Mouse (Mus musculus): ENCODE data around the gene Zfp1. TPM values are rescaled to one million over a fixed set of nuclear protein-coding genes. Genes with fewer than 3 reads are reported as not detected.

The Zfp1 gene
- polyA plus RNA-seq, 1 experiment from 2014 or later, result 22.0 TPM

DNA sequence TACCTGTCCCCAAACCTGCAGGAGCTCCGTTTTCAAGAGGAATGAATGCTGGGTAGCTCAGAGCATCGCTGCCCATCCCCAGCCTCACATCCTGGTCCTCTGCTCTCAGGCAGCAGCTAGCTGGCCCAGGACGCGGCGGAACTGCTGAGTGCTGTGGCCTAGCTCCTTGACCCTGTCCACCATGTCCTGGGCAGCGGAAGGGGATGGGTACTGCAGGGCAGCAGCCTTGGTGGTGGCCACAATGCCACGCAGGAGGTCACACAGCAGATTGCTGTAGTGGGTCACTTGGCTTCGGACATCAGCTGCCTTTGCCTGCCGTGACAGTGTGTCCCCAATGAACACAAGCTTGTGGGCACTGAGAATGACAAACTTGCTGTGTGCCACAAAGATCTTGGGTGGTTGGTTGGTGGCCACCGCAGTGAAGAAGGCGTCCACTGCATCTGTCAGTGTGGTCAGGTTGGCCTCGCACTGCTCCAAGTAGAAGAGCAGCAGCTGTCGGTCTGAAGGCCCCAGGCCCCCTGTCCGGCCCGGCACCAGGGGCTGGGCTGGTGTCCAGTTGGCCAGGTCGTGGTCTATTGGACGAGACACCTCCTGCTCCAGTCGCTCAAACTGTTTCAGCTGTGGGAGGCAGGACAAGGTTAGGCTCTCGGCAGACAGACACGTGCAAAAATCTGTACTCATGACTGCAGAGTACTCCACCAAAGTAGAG lies 67.7 kb downstream of the Zfp1 start:
- no peak for DNase-seq
- TF ChIP-seq CTCF (IDR thresholded peaks at IDR 0.05; ENCODE audit: low read depth), result no peak
- ATAC-seq (ENCODE audit: insufficient read depth), result no peak
- 90% methylated on average over 20 of the region's 20 CpGs for WGBS
- Histone ChIP-seq H3K9me3 (ENCODE audit: low read depth, low read length) (no peaks in the 10 kb centered on the region), H3K27ac (ENCODE audit: low read depth) (no peak overlapping the region), H3K4me2 (no peak overlapping the region), H3K27me3 (ENCODE audit: insufficient read depth, low read length) (no peaks in the 10 kb centered on the region), H3K4me1 (ENCODE audit: insufficient read depth) (no peaks in the 10 kb centered on the region), H3K36me3 (ENCODE audit: insufficient read depth) (peaks cover 76% of the 10 kb centered on the region), H3K9ac (no peak overlapping the region), H3K4me3 (ENCODE audit: low read depth, low read length) (no peak overlapping the region)

DNA sequence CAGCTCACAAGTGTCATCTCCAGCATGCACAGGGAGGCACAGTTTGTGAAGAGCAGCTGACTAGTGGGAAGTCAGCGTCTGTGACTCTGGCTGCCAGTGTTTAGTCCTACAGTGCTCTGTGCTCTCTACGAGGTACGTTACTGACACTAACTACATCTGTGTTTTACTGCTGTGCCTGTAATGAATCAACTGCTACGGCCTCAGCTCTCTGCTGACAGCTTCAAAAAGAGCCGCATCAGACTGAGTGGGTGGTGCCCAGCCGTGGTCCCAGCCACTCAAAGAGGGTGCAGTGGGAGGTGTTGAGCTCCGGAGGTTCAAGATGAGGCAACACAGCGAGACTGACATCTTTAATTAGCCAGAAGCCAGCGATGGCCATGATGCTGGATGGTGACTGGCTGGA lies 68.9 kb downstream of the Zfp1 start:
- DNase-seq (no peak), ATAC-seq (ENCODE audit: insufficient read depth) (no peak)
- Histone ChIP-seq H3K9me3 (ENCODE audit: low read depth, low read length) (no peaks in the 10 kb centered on the region), H3K4me1 (ENCODE audit: insufficient read depth) (peaks cover 5% of the 10 kb centered on the region), H3K4me2 (no peak overlapping the region), H3K27me3 (ENCODE audit: insufficient read depth, low read length) (no peaks in the 10 kb centered on the region), H3K36me3 (ENCODE audit: insufficient read depth) (peaks cover 81% of the 10 kb centered on the region), H3K27ac (ENCODE audit: low read depth) (no peak overlapping the region), H3K9ac (no peak overlapping the region), H3K4me3 (ENCODE audit: low read depth, low read length) (no peak overlapping the region)
- no peak for TF ChIP-seq CTCF (IDR thresholded peaks at IDR 0.05; ENCODE audit: low read depth)
- WGBS, result 66% methylated on average over 9 of the region's 9 CpGs

DNA sequence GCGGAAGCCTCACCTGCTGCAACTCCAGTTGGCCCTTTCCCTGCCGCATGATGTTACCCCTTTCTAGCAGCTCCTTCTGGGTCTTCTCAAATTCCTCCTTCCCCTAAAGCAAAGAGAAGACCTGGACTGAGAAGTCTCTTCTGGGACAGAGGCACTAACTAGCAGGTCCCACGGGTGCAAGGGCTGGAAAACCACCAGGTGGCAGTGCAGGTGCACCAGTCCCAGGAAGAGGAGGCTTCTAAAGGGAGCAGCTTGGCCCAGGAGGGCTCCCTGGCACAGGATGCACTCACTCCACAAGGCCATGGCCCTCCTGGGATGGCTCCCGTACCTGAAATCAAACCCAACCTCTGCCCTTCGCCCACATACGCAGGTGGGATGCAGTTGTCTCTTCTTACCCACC lies 69.4 kb downstream of the Zfp1 start:
- Histone ChIP-seq H3K36me3 (ENCODE audit: insufficient read depth) (peaks cover 85% of the 10 kb centered on the region), H3K27me3 (ENCODE audit: insufficient read depth, low read length) (no peaks in the 10 kb centered on the region), H3K27ac (ENCODE audit: low read depth) (no peak overlapping the region)

DNA sequence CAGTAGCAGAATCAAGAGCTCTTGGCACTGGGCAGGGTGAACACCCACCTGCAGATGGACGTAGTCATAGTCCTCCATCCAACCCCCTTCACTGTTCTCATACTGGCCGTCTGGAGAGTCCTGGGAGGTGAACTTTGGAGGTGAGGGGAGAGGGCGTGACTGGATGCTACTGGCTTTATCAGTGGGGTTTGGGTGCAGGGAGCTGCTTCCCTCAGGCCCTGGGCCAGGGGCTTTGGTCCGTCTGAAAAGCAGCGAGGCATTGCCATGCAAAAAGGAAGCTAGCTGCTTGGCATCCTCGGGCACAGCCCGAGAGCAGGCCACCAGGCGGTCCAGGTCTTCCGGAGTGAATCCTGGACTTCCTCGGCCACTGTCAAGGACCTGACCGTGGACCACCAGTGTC lies 70.1 kb downstream of the Zfp1 start:
- no peak overlapping the region for H3K27ac ChIP-seq (ENCODE audit: low read depth)
- DNase-seq (no peak), ATAC-seq (ENCODE audit: insufficient read depth) (no peak)
- H3K36me3 ChIP-seq (ENCODE audit: insufficient read depth), result peaks cover 90% of the 10 kb centered on the region
- H3K4me2 ChIP-seq, result no peak overlapping the region
- H3K4me1 ChIP-seq (ENCODE audit: insufficient read depth), result peaks cover 16% of the 10 kb centered on the region
- no peaks in the 10 kb centered on the region for H3K27me3 ChIP-seq (ENCODE audit: insufficient read depth, low read length)
- no peaks in the 10 kb centered on the region for H3K9me3 ChIP-seq (ENCODE audit: low read depth, low read length)
- no peak overlapping the region for H3K9ac ChIP-seq
- WGBS, result 90% methylated on average over 11 of the region's 11 CpGs
- H3K4me3 ChIP-seq (ENCODE audit: low read depth, low read length), result no peak overlapping the region
- no peak for TF ChIP-seq CTCF (IDR thresholded peaks at IDR 0.05; ENCODE audit: low read depth)

More for the DNA sequence above, 69.4 kb downstream of the Zfp1 start:
- DNase-seq, result peak; percentile 77
- TF ChIP-seq CTCF (IDR thresholded peaks at IDR 0.05; ENCODE audit: low read depth), result peak; percentile 79
- H3K9ac ChIP-seq, result no peak overlapping the region
- H3K4me2 ChIP-seq, result no peak overlapping the region
- H3K9me3 ChIP-seq (ENCODE audit: low read depth, low read length), result no peaks in the 10 kb centered on the region
- peaks cover 10% of the 10 kb centered on the region for H3K4me1 ChIP-seq (ENCODE audit: insufficient read depth)
- 77% methylated on average over 6 of the region's 6 CpGs for WGBS
- ATAC-seq (ENCODE audit: insufficient read depth), result no peak
- H3K4me3 ChIP-seq (ENCODE audit: low read depth, low read length), result no peak overlapping the region

DNA sequence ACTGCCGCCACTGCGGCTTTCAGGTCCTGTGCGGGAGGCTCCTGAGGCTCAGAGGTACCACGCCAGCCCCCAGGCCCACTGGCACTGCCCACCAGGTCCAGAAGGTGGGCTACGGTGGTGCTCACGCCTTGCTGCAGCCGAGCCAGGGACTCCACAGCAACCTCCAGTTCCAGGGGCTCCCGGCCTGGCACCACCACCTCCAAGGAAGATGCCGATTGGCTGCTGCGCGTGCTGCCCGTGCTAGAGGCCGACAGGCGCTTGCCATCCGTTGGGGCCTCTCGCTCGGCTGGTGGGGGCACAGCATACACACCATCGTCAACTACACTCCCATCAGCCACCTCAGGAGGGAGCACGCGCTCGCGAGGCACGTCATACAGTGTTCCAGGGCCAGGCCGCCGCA lies 70.6 kb downstream of the Zfp1 start:
- WGBS, result 92% methylated on average over 25 of the region's 25 CpGs
- Histone ChIP-seq H3K4me1 (ENCODE audit: insufficient read depth) (peaks cover 16% of the 10 kb centered on the region), H3K36me3 (ENCODE audit: insufficient read depth) (peaks cover 86% of the 10 kb centered on the region)

DNA sequence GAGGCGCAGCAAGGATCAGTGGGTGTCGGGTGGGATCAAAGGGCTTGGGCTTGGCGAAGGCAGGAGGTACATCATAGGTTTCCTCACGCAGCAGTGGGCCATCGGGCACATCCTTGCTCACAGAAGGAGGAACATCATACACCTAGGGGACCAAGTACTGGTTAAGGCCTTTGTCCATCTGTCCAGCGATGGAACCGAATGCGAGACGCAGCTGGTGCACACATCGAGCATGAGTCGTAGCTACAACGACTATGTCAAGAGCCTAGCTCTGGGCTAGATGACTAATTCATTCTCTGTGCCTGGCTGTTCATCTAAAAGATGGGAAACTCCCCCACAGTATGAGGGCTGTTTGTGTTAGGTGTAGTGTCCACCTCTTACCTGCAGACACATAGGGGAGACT lies 71.1 kb downstream of the Zfp1 start:
- Histone ChIP-seq H3K4me3 (ENCODE audit: low read depth, low read length) (no peak overlapping the region), H3K9me3 (ENCODE audit: low read depth, low read length) (no peaks in the 10 kb centered on the region), H3K9ac (no peak overlapping the region), H3K36me3 (ENCODE audit: insufficient read depth) (peaks cover 82% of the 10 kb centered on the region), H3K4me1 (ENCODE audit: insufficient read depth) (peaks cover 19% of the 10 kb centered on the region), H3K27me3 (ENCODE audit: insufficient read depth, low read length) (no peaks in the 10 kb centered on the region), H3K4me2 (no peak overlapping the region), H3K27ac (ENCODE audit: low read depth) (no peak overlapping the region)
- DNase-seq, result no peak
- WGBS, result 88% methylated on average over 12 of the region's 12 CpGs
- TF ChIP-seq CTCF (IDR thresholded peaks at IDR 0.05; ENCODE audit: low read depth), result no peak
- no peak for ATAC-seq (ENCODE audit: insufficient read depth)

More for the DNA sequence above, 70.6 kb downstream of the Zfp1 start:
- H3K27ac ChIP-seq (ENCODE audit: low read depth), result no peak overlapping the region
- H3K4me3 ChIP-seq (ENCODE audit: low read depth, low read length), result no peak overlapping the region
- peak; percentile 19; the same call in 1 of the 2 replicates for TF ChIP-seq CTCF (IDR thresholded peaks at IDR 0.05; ENCODE audit: low read depth)
- no peak overlapping the region for H3K9ac ChIP-seq
- H3K4me2 ChIP-seq, result no peak overlapping the region
- H3K9me3 ChIP-seq (ENCODE audit: low read depth, low read length), result no peaks in the 10 kb centered on the region
- DNase-seq (no peak), ATAC-seq (ENCODE audit: insufficient read depth) (no peak)
- H3K27me3 ChIP-seq (ENCODE audit: insufficient read depth, low read length), result no peaks in the 10 kb centered on the region

DNA sequence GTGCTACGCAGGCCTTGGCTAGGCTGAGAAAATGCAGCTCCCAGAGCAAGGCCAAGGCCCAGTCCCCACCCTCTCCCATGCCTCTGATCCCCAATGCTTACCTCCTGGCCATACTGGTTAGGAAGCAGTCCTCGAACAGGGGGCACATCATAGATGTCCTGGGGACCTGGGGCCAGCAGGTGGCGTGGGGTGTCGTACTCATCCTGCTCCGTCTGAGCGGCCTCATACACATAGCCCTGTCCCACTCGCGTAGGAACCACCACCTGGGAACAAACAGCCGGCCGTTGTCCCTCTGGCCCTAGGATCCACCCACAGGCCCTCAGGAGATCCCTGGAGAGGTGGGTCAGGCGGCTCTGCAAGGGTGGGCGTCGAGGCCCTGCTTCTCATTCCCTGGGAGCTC lies 72.3 kb downstream of the Zfp1 start:
- H3K27ac ChIP-seq (ENCODE audit: low read depth), result no peak overlapping the region; the same call in 1 of the 2 replicates
- H3K9me3 ChIP-seq (ENCODE audit: low read depth, low read length), result no peaks in the 10 kb centered on the region
- 85% methylated on average over 13 of the region's 13 CpGs for WGBS

More for the DNA sequence above, 72.3 kb downstream of the Zfp1 start:
- Histone ChIP-seq H3K4me3 (ENCODE audit: low read depth, low read length) (no peak overlapping the region), H3K4me2 (no peak overlapping the region), H3K4me1 (ENCODE audit: insufficient read depth) (peaks cover 19% of the 10 kb centered on the region), H3K9ac (no peak overlapping the region), H3K36me3 (ENCODE audit: insufficient read depth) (peaks cover 82% of the 10 kb centered on the region), H3K27me3 (ENCODE audit: insufficient read depth, low read length) (no peaks in the 10 kb centered on the region)
- DNase-seq (no peak), ATAC-seq (ENCODE audit: insufficient read depth) (no peak)
- peak; percentile 14; the same call in 1 of the 2 replicates for TF ChIP-seq CTCF (IDR thresholded peaks at IDR 0.05; ENCODE audit: low read depth)

Data from lung, embryonic 14.5 days (tissue).